Mouse (Mus musculus): ENCODE results near the gene Cox11.

DNA sequence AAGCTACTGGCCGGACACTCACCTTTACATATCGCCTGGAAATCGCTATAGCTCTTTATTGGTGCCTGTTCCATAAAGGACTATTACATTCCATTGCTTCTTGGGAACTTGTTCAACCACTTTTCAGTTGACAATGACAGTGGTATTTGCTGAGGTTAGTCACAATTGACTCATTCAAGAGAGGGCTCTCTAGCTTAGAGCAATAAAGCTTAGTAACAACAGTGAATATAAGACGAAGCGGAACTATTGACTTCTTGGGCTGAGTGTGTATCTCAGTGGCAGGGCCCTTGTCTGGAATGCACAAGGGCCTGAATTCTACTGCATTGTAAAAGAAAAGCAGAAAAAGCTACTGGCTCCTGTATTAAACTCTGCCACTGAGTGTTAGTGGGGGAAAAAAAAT lies 40.6 kb downstream of the Cox11 start:
- TF ChIP-seq GATA1 (IDR thresholded peaks at IDR 0.05; ENCODE audit: borderline replicate concordance, low read length), result no peak
- TF ChIP-seq FLI1 (IDR thresholded peaks at IDR 0.05; ENCODE audit: low read length), result no peak
